Mouse (Mus musculus): ENCODE data around the gene Papln.

The Papln gene

GRCm38 (mm10) chr12:83768235-83768899 lies 4.9 kb downstream of the Papln start:
- no peak for DNase-seq (ENCODE audit: low spot score)

GRCm38 (mm10) chr12:83770418-83771256 lies 7.2 kb downstream of the Papln start:
- DNase-seq (ENCODE audit: low spot score) = no peak

GRCm38 (mm10) chr12:83775621-83776020 lies 12.2 kb downstream of the Papln start:
- DNase-seq (ENCODE audit: low spot score) = no peak

- DNase-seq (ENCODE audit: low spot score) = no peak
Measured at GRCm38 (mm10) chr12:83776766-83777165, 13.3 kb downstream of the Papln start.

GRCm38 (mm10) chr12:83780181-83780580 lies 16.7 kb downstream of the Papln start:
- DNase-seq (ENCODE audit: low spot score) = no peak

- DNase-seq (ENCODE audit: low spot score) = no peak
Measured at GRCm38 (mm10) chr12:83781204-83781603, 17.8 kb downstream of the Papln start.

GRCm38 (mm10) chr12:83781640-83782278 lies 18.3 kb downstream of the Papln start:
- DNase-seq (ENCODE audit: low spot score) = no peak

GRCm38 (mm10) chr12:83782669-83783068 lies 19.2 kb downstream of the Papln start:
- DNase-seq (ENCODE audit: low spot score) = no peak

GRCm38 (mm10) chr12:83785305-83785704 lies 21.9 kb downstream of the Papln start:
- no peak for DNase-seq (ENCODE audit: low spot score)

- no peak for DNase-seq (ENCODE audit: low spot score)
Measured at GRCm38 (mm10) chr12:83789051-83789780, 25.8 kb downstream of the Papln start.

GRCm38 (mm10) chr12:83789781-83790140 lies 26.3 kb downstream of the Papln start:
- DNase-seq (ENCODE audit: low spot score) = no peak

GRCm38 (mm10) chr12:83790749-83791148 lies 27.3 kb downstream of the Papln start:
- no peak for DNase-seq (ENCODE audit: low spot score)

GRCm38 (mm10) chr12:83791737-83792136 lies 28.3 kb downstream of the Papln start:
- DNase-seq (ENCODE audit: low spot score) = no peak

GRCm38 (mm10) chr12:83792706-83793410 lies 29.4 kb downstream of the Papln start:
- DNase-seq (ENCODE audit: low spot score) = no peak

- no peak for DNase-seq (ENCODE audit: low spot score)
Measured at GRCm38 (mm10) chr12:83795051-83795450, 31.6 kb downstream of the Papln start.

- no peak for DNase-seq (ENCODE audit: low spot score)
Measured at GRCm38 (mm10) chr12:83795586-83795985, 32.2 kb downstream of the Papln start.

GRCm38 (mm10) chr12:83798313-83798712 lies 34.9 kb downstream of the Papln start:
- no peak for DNase-seq (ENCODE audit: low spot score)

- DNase-seq (ENCODE audit: low spot score) = no peak
Measured at GRCm38 (mm10) chr12:83800943-83801342, 37.5 kb downstream of the Papln start.

- DNase-seq (ENCODE audit: low spot score) = no peak
Measured at GRCm38 (mm10) chr12:83803641-83804040, 40.2 kb downstream of the Papln start.

- DNase-seq (ENCODE audit: low spot score) = no peak
Measured at GRCm38 (mm10) chr12:83811901-83812300, 48.5 kb downstream of the Papln start.

- DNase-seq (ENCODE audit: low spot score) = no peak
Measured at GRCm38 (mm10) chr12:83816616-83817015, 53.2 kb downstream of the Papln start.

- no peak for DNase-seq (ENCODE audit: low spot score)
Measured at GRCm38 (mm10) chr12:83830424-83830823, 67.0 kb downstream of the Papln start.
